Mouse (Mus musculus): ENCODE measurements around the gene Ppp6c.

DNA sequence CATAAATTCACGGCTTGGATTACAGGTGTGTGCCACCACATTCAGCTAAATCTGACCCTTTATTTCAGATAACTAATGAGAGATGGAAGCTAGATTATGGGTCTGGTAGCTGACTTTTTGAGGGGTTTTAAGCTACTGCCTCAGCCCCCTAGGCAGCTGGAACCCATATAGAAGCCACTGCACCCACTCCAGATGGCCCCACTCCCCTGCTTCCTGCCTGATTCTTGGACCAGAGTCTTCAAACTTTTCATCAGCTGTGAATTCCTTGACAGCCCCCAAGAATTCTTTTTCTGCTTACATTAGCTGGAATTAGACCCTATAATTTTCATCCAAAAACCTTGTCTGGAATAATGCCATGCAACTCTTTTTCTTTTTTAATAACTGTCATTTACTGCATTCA, 79.8 kb downstream of the Ppp6c start:
- TF ChIP-seq CTCF (IDR thresholded peaks at IDR 0.05; ENCODE audit: insufficient read depth, low read length) (no peak), POLR2A (IDR thresholded peaks at IDR 0.05; ENCODE audit: borderline replicate concordance, extremely low read depth, low read depth, low read length) (no peak)

Measured in lung, adult 2 months (tissue).